Mouse (Mus musculus) heart, adult 2 months (tissue): ENCODE measurements at regions not wholly inside any gene's neighbourhood (a gene's known extent, or its start where the extent isn't known, plus 50 kb on each side); places are given as distances from the start of the nearest gene placed in this dataset.

ENCODE experiments used
- CTCF ChIP-seq: fragments of 200-600 bp; IDR thresholded peaks from 2 replicates; pipeline ENCODE4 v1.8.1; 2022; ENCODE audit warnings: antibody characterized with exemption, mild to moderate bottlenecking, moderate library complexity
- POLR2A ChIP-seq: fragments of 200-500 bp; IDR thresholded peaks from 2 replicates; pipeline ENCODE4 v1.6.1; 2011; ENCODE audit warnings: mild to moderate bottlenecking, low read depth, low read length, control low read depth; ENCODE audit not compliant: insufficient read depth

DNA sequence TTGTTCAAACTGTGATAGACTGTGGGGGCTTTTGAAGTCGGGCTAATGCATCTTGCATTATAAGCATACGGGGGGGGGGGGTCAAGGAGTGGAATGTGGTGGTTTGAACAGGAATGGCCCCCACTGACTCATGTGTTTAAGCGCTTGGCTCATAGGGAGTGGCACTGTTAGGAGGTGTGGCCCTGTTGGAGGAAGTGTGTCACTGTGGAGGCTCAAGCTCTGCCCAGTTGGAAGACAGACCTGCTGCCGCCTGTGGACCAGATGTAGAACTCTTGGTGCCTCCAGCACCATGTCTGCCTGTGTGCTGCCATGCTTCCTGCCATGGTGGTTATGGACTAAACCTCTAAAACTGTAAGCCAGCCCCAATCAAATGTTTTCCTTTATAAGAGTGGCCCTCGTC is 89.0 kb upstream of the Slc22a12 start:
- TF ChIP-seq CTCF (no peak), POLR2A (no peak)
